Mouse (Mus musculus) heart, postnatal 10 days (tissue): ENCODE data around the gene Slit3. TPM values are rescaled to one million over a fixed set of nuclear protein-coding genes. Genes with fewer than 3 reads are reported as not detected.

Experiments used
- DNase-seq, 2 experiments: peaks; one replicate each; pipeline ENCODE4 v3.0.0; 2021
- intact Hi-C: fragments of 180-260 bp; cut with DNase I; formaldehyde crosslinking; loops from one replicate; pipeline ENCODE4 v1.15.1; 2025
- total RNA-seq, 2 experiments: library from RNA; stranded (reverse); gene quantifications; 2 replicates each; pipeline ENCODE4 v1.2.3; 2021

The Slit3 gene
- total RNA-seq, 2 experiments from 2014 or later: 16.2 to 20.4 TPM

- intact Hi-C loops: no loop called here
- no peak for DNase-seq
Measured at GRCm38 (mm10) chr11:35704381-35704780, 583.4 kb downstream of the Slit3 start.

- intact Hi-C loops: no loop called here
Measured at GRCm38 (mm10) chr11:35704927-35705326, 583.9 kb downstream of the Slit3 start.

GRCm38 (mm10) chr11:35707431-35707830, 586.4 kb downstream of the Slit3 start:
- intact Hi-C loops: no loop called here
- DNase-seq: no peak

More at GRCm38 (mm10) chr11:35704927-35705326, 583.9 kb downstream of the Slit3 start:
- DNase-seq: no peak

GRCm38 (mm10) chr11:35711314-35711713, 590.3 kb downstream of the Slit3 start:
- intact Hi-C loops: no loop called here

GRCm38 (mm10) chr11:35718881-35719280, 597.9 kb downstream of the Slit3 start:
- intact Hi-C loops: no loop called here
- DNase-seq: no peak

More at GRCm38 (mm10) chr11:35711314-35711713, 590.3 kb downstream of the Slit3 start:
- DNase-seq: no peak

- DNase-seq: no peak
- intact Hi-C loops: no loop called here
Measured at GRCm38 (mm10) chr11:35723876-35724275, 602.9 kb downstream of the Slit3 start.

GRCm38 (mm10) chr11:35726341-35726846, 605.4 kb downstream of the Slit3 start:
- DNase-seq: no peak
- intact Hi-C loops: no loop called here

GRCm38 (mm10) chr11:35728200-35728599, 607.2 kb downstream of the Slit3 start:
- intact Hi-C loops: no loop called here
- DNase-seq: no peak

GRCm38 (mm10) chr11:35729186-35729585, 608.2 kb downstream of the Slit3 start:
- no peak for DNase-seq
- intact Hi-C loops: no loop called here

- no peak for DNase-seq
- intact Hi-C loops: no loop called here
Measured at GRCm38 (mm10) chr11:35732366-35732765, 611.3 kb downstream of the Slit3 start.

- DNase-seq: no peak
- intact Hi-C loops: no loop called here
Measured at GRCm38 (mm10) chr11:35736817-35737216, 615.8 kb downstream of the Slit3 start.

GRCm38 (mm10) chr11:35737262-35737661, 616.2 kb downstream of the Slit3 start:
- no peak for DNase-seq
- intact Hi-C loops: no loop called here

- intact Hi-C loops: no loop called here
- DNase-seq: no peak
Measured at GRCm38 (mm10) chr11:35738102-35738501, 617.1 kb downstream of the Slit3 start.

- DNase-seq: no peak
- intact Hi-C loops: no loop called here
Measured at GRCm38 (mm10) chr11:35743586-35743985, 622.6 kb downstream of the Slit3 start.

GRCm38 (mm10) chr11:35744571-35744970, 623.5 kb downstream of the Slit3 start:
- intact Hi-C loops: no loop called here
- peak in 1 of 2 experiments; percentile 15 for DNase-seq

- intact Hi-C loops: no loop called here
Measured at GRCm38 (mm10) chr11:35750578-35750977, 629.6 kb downstream of the Slit3 start.

GRCm38 (mm10) chr11:35754906-35755418, 633.9 kb downstream of the Slit3 start:
- intact Hi-C loops: no loop called here
- no peak for DNase-seq

More at GRCm38 (mm10) chr11:35750578-35750977, 629.6 kb downstream of the Slit3 start:
- DNase-seq: peak; percentile 62 to 64

GRCm38 (mm10) chr11:35755546-35755945, 634.5 kb downstream of the Slit3 start:
- DNase-seq: no peak
- intact Hi-C loops: no loop called here

- DNase-seq: no peak
- intact Hi-C loops: no loop called here
Measured at GRCm38 (mm10) chr11:35756411-35757303, 635.6 kb downstream of the Slit3 start.
